Mouse (Mus musculus) 3134 (cell line): ENCODE results near the gene Sat2.

Experiments
- DNase-seq: peaks from one replicate; pipeline ENCODE4 v3.0.0-alpha.2; 2011; ENCODE audit warnings: low spot score; ENCODE audit not compliant: insufficient read length; ENCODE audit errors: extremely low read depth

The Sat2 gene

GRCm38 (mm10) chr11:69621571-69622268, at the start of gene Sat2:
Gene Sat2, plus strand, starts transcription at chr11:69622024.
- DNase-seq: peak; percentile 80

DNA sequence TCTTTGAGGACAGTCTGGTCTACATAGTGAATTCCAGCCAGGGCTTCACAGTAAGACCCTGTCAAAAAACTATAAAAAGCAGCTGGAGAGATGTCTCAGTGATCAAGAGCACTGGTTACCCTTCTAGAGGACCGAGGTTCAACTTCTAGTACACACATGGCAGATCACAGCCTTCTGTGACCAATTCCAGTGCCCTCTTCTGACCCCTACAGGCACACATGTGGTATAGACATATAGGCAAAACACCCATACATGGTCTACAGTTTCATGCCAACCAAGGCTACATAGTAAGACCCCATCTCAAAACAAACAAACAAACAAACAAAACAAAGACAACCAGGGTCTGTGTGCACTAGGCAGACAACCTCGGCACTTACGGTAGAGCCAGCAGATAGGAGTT, 46.6 kb upstream of the Sat2 start:
- DNase-seq: no peak

- no peak for DNase-seq
These were observed 45.5 kb upstream of the Sat2 start for GRCm38 (mm10) chr11:69576307-69576706.

DNA sequence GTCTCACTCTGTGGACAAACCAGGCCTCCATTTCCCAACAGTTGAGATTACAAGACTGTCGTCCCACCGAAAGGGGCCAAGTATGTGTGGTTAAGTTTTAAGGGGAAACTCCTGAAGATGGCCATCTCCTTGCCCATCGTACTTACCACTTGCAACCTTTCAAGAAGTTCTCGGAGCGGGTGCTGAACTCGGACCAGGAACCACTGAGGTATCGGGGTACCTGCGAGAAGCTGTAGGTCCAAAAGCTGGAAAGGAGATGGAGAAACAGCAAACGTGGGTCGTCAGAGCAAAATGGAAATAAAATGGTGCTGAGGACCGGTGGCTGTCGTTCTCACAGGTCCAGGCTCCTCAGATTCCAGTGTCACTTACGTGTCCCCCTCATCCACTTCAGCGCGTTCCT, 43.5 kb upstream of the Sat2 start:
- no peak for DNase-seq

- peak; percentile 95 for DNase-seq
These were observed 42.5 kb upstream of the Sat2 start for GRCm38 (mm10) chr11:69579128-69580017.

DNA sequence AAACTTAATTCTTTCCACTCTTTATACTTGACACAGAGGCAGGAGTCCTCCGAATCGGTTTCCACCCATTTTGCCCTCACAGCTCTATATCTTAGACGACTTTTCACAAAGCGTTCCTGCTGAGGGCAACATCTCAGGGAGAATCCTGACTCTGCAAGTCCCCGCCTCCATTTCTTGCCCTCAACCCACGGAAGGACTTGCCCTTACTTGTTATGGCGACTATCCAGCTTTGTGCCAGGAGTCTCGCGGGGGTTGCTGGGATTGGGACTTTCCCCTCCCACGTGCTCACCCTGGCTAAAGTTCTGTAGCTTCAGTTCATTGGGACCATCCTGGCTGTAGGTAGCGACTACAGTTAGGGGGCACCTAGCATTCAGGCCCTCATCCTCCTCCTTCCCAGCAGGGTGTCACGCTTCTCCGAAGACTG, 41.7 kb upstream of the Sat2 start, which contains the start of the genes Wrap53 and Trp53:
TSS of gene Wrap53 (minus strand) at position 165 of the 424 bp plus-strand sequence.
TSS of gene Trp53 (plus strand) at position 269 of the 424 bp plus-strand sequence.
- DNase-seq: peak; percentile 84

DNA sequence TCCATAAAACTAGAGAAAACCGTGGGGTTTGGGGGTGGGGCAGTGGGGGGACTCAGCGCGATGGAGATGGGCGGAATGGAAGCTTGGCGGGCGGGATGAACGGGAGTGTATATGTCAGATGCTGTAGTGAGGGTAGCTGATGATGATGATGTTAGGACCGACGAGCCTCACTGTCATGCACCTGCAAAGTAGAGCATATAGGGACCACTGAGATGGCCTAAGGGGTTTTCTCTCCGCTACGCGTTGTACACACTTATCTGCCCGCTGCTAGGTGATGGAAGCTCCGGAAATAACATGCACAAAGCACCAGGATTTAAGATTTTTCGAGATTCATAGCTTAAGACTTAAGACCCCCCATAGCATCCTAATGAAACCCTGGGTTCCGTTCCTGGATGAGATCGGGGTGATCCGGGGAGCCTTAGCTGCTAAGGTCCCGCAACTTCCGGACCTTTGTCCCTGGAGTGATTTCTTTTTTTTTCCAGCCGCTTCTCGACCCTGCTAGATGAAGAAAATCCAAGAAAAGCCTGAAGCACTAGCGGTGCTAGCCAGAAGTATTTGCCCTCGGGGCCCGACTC, 41.2 kb upstream of the Sat2 start:
- DNase-seq: no peak

DNA sequence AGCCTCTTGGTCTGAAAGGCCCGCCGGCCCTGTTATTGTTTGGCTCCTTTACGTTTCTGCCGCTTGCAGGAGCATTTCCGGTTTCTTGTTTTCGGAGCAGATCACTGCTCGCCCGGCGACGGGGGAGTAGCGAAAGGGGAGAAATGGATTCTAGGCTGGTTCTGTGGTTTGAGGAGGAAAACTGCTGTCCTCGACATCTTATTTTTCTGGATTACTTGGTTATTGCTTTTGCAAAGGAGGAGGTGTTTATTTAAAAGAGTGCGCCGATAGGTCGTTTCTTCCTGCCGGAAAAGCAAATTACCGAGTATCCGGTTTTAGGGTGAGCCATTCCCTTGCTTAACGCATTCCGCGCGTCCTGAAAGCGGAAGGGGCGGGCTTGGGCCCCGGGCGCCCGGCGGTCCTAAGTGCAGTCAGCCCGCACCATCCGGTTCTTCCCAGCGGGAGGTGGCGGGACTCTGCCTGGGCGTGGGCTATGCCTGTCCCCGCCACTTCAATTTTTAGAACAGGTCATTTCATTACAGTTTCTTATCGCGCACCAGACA, 40.6 kb upstream of the Sat2 start:
- DNase-seq: peak; percentile 95

DNA sequence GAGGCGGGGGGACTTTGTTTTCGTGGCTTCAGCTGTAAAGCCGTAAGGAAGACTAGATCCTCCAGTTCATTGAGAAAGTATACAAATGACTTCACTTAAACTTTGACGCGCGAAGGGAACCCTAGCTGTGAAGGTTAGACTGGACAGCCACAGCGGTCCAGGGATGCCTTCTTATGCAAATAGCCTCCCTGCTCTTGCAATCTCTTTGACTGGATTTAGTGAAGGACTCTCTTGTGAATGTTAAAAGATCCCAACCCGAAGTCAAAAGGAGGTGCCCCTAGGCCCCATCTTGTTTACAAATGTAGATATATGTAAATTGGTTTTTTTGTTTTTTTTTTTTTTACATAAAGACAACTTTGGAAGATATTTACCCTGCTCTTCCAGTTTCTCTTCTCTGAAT, 40.0 kb upstream of the Sat2 start:
- DNase-seq: no peak

GRCm38 (mm10) chr11:69582230-69582805, 39.5 kb upstream of the Sat2 start:
- no peak for DNase-seq

- DNase-seq: no peak
These were observed 37.8 kb upstream of the Sat2 start for GRCm38 (mm10) chr11:69584008-69584407.

- no peak for DNase-seq
These were observed 36.9 kb upstream of the Sat2 start for GRCm38 (mm10) chr11:69584937-69585336.

DNA sequence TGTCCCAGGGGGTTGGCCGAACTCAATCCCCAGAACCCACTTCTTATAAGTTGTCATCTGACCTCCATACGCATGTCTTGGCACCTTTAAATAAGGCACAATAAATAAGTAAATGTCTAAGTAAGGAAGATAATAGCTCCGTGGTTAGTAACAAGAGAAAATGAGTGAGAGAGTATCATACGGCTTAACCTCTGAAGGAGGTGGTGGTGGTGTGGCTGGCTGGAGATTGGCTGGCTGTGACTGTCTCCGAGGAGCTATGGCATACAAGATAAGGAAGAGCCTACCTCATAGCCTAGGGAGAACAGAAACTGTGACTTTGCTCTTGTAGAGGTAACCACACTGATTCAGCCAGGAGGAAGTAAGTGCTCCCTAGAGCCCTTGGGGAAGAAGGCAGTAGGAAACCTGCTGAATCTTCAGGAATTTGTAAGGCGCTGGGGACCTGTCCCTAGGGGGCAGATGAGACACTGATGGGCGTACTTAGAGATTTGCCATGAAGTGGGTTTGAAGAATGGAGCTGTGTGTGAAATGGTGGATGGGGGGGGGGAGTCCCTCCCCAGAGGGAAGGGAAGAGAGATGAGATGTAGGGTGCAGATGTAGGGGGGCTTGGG, 36.0 kb upstream of the Sat2 start:
- DNase-seq: no peak

- DNase-seq: no peak
These were observed 32.5 kb upstream of the Sat2 start for GRCm38 (mm10) chr11:69589207-69589834.

DNA sequence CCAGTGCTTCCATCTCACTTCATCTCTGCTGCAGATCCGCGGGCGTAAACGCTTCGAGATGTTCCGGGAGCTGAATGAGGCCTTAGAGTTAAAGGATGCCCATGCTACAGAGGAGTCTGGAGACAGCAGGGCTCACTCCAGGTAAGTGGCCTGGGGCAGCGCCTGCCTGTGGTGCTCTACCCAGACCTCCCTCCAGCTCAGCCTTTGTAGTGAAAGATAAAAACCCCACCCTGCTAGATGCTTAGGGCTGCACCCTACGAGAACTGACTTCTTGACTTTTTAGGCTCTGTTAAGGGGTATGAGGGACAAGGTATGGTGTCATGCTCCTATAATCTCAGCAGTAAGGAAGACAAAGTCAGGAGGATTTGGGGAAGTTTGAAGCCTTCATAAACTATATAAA, 31.2 kb upstream of the Sat2 start:
- DNase-seq: no peak

- DNase-seq: no peak
These were observed 30.4 kb upstream of the Sat2 start for GRCm38 (mm10) chr11:69591424-69591823.

- no peak for DNase-seq
These were observed 29.8 kb upstream of the Sat2 start for GRCm38 (mm10) chr11:69591899-69592637.

DNA sequence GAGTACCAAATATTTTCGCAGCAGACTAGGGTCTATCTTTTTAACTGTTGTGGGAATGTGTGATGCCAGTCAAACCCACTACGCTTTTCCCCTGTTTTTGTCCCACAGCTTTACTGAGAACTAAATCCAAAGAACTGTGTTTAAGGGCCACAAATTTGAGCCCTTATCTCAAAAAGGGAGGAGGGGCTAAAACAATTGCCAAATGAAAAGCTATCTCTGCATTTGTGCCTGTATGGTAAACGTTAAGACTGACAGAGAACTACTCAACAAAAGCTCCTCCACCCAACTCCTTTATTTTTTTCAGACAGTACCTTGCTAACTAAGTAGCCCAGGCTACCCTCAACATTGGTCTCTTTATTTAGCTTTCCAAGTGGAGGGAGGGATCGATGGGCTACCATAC, 29.0 kb upstream of the Sat2 start:
- DNase-seq: no peak

GRCm38 (mm10) chr11:69594853-69595252, 27.0 kb upstream of the Sat2 start:
- DNase-seq: no peak
